Mouse (Mus musculus): ENCODE data around the gene Disc1.

The Disc1 gene

DNA sequence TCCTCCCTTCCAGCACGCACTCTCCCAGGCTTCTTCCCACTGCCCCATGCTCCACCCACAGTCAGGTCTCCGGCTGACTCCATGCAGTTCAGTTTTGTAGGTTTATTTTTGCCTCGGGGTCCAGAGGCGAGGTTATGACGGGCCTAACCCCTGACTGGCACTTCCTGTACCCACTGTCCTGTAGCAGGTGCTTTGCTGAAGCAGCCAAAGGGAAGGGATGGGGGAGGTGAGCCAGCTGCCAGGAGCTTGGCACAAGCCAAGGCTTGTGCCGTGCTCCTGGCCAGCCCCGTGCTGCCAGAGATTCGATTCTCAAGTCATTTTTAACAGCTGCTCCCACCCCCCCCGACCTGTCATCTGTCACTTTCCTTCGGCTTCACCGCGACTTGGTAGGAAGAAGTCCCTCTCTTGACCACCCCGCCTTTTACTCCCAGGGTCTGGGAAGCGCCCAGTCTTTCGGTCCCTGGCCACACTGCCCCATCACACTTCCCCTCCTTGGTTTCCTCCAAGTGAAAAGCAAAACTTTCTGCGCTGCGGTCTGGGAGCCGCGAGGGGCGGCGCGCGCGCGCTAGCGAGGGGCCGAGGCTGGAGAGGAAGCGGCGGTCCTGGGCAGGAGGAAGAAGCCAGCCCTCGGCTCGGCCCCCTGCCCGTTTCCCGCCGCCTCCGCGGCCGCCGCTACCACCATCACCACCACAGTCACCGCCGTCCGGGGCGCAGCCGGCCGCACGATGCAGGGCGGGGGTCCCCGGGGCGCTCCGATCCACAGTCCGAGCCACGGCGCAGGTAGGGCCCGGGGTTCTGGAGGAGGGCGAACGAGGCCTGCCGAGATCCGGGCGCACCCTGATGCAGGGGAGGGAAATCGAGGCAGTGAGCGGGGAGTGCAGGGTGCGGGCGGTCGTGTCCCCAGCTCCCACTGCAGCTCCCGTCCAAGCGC is at the start of gene Disc1:
Gene Disc1, plus strand, starts transcription at position 691 of the 931 bp plus-strand sequence.
- DNase-seq (ENCODE audit: low spot score): peak; percentile 63

DNA sequence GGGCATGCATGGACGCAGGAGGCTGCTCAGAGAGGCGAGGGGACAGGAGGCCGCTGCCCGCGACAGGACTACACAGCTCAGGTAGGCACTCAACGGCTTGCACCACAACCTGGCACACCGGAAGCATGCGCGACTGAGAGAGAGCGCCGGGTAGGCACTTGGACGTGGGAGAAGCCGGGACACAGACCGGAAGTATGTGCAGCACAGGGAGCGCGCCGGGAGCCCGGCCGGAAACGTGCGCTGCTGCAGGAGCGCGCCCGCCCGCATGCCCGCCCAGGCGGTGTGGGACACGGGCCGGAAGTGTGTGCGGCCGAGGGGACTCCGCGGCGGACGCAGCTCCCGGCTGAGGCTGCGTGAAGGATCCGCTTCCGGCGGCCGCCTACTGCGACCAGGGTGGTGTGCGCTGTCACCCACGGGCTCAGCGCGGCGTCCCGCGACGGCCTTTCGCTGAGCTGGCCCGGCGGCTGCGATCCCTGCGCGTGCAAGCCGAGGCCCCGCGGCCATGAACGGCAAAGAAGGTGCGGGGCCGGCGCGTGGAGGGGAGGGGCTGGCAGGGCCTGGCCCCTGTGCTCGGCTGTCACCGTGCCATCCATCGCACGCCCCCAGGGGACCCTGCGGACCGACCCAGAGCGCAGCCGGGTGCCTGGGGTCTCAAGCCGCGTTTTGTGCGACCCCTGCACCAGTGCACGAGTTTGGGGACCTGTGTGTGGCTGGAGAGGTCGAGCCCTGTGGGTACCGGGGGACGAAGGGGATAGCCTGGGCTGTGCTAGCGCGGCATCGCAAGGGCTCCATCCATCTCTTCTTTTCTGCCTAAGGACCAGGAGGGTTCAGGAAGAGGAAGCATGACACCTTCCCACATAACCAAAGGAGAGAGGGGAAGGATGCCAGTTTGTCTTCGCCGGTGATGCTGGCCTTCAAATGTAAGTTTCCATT is 41.0 kb upstream of the Disc1 start, which contains the start of gene Tsnax:
Gene Tsnax, plus strand, starts transcription at position 303 of the 933 bp plus-strand sequence.
- peak; percentile 92 for DNase-seq (ENCODE audit: low spot score)

DNA sequence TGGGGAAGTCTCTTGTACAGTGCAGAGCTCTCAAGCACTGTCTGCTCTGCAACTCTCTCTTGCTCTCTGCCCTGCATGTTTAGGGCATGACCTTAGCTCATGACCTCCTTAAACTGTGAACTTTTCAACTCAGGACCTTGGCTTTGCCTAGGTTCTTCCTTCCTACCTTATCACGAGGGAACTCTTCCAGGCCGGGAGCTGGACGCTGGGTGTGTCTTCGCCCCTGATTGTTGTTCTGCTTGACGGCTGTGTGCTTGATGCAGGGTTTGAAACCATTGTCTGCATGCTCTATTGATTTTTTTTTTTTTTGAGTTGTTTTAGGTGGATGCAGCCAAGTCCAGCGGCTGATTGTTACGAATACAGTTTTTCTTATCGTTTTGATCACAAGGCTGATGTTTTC is 29.9 kb upstream of the Disc1 start:
- no peak for DNase-seq (ENCODE audit: low spot score)

DNA sequence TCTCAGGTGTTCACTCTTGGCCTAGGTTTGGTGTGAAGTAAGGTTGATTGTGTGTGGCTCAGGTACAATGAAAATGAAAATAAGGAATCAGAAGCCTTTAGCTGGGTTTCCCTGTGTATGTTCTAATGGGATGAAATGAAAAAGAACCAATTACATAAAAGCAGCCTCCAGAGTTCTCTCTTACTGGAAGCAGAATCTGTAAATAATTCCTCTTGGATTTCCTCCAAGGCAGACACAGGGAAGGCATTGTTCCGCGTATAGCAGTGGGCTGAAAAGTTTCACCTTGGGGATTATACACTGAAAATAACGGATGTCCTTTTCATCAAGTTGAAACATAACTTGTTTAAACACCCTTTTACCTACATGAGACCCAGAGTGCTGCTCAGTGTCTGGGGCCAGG is 26.8 kb upstream of the Disc1 start:
- no peak for DNase-seq (ENCODE audit: low spot score)

DNA sequence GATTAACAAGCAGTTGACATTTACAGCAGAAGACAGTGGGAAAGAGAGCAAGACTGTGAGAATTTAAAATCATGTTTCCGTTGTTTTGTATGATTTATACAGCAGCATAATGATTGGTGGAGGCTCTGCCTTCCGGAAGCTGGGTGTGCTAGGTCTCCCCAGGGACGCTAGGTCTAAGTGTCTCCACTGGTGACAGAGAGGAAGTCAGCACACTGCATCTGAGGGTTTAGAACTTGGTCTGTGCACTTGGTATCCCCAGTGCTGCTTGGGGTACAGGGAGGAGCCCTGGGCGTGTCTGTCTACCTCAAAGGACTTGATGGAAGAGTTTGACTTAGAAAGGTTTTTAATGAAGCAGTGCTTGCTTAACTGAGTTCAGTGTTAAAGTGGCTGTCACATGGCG is 25.2 kb upstream of the Disc1 start:
- no peak for DNase-seq (ENCODE audit: low spot score)

DNA sequence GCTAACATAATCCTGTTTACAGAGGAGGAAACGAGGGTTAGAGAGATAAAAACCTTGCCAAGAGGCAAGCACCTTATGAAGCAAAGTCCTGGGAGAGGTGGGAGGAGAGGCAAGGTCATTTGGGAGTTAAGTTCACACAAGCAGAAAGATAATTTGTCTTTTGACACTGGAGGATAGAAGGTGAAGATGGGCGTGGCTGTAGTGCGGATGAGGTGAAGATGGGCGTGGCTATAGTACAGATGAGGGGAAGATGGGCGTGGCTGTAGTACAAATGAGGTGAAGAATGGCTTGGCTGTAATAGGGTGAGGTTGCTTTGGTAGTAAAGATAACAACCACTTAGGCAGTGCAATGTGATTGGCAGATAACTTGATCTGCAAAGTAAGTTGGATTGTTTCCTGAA is 22.7 kb upstream of the Disc1 start:
- DNase-seq (ENCODE audit: low spot score): no peak

DNA sequence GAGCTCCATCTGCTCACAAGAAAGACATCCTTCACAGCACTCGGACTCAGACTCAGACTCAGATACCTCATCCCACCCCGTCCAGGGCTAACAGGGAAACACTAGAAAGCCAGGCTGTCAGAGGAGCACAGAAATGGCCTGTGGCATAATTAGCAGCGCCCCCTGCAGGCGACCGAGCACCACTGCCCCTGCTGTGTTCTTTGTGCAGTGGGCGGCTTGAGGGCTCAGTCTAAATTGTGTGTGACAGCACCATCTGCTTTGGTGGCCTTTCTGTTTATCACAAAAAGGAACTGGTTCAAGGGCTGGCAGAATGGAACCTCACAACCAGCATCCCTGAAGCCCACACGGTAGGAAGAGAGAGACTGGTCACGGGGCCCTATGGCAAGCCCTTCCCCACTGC is 19.3 kb upstream of the Disc1 start:
- DNase-seq (ENCODE audit: low spot score): peak; percentile 93

DNA sequence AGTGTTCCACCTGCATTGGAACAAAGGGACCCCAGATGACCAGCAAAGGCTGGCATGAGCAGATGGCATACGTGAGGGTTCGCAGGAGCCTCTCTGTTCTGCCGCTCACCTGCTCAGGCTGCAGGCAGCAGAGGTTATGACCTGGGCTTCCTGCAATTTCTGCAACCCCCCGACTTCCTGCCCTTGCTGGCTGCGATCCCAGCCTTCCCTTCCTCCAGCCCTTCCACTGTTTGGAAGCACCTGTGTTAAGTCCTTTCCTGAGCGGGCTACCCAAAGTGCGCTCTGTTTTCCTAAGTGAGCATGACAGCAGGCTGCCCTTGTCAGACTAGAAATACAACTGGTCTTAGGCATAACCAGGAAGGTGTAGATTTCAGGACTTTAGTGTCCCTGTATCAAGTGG is 16.9 kb upstream of the Disc1 start:
- no peak for DNase-seq (ENCODE audit: low spot score)

DNA sequence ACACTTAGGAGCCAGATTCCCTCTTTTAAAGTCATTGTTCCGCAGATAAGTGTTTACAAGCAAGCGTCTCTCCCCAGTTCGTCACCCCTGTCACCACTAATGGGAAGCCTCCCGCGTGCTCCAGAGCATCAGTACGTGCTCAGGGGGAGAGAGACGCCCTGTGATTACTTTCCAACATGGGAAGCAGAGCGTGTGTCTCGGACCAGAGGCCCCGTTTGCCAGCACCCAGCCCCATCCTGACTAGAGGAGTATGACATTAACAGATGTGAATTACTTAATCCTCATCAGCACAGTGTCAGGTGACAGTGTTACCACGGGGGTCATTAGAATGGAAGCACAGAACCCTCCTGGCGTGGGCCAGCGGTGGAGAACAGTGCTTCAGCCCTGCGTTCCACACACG is 15.3 kb upstream of the Disc1 start:
- DNase-seq (ENCODE audit: low spot score): no peak

DNA sequence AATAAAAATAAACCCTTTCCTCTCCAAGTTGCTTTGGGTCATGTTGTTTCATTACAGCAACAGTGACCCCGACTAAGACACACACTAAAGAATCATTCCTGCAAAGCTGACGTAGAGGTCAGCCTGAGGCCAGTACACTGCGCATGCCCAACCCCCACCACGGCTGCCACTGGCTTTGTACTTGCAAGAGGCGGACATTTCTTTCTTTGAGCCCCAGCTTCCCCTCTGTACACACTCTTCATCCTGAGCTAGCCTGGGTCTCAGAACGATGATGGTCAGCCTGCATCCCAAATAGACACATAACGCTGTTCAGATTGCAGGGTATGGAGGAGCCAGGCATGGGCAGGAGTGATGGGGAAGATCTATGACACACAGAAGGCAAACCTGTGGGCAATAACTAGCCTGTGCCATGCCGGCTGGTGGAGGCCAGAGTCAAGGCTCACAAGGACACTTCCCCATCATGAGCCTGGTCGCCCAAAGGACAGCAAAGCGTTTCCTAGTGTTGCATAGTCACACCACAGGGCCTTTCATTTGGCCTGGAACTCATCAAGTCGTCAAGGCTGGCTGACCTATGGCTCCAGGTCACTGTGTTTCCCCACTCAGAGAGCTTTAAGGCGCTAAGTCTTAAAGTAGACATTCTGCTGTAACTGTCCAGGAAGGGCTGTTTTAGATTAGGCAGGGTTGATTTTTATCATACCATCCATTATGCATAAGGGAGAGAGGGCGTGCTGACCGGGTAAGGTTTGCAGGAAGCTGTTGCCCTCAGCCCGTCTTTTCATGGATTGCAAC is 13.2 kb upstream of the Disc1 start:
- DNase-seq (ENCODE audit: low spot score): no peak

DNA sequence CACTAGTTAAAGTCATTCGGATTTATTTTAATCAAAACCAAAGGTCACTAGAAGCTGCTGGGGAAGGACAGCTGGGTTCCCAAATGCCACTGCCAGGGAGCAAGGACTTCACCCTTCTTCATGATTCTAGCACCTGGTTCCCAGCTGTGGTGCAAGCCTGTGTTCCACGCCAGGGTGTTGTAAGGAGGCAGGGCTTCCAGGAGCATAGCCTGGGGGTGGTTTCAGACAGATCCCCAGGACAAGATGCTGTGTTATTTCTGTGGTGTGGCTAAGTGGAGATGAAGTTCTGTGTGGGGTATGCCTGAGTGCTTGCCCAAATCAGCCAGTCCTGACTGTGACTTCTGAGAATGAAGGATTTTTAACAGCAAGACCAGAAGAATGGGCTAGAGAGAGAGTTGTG is 12.5 kb upstream of the Disc1 start:
- DNase-seq (ENCODE audit: low spot score): no peak

DNA sequence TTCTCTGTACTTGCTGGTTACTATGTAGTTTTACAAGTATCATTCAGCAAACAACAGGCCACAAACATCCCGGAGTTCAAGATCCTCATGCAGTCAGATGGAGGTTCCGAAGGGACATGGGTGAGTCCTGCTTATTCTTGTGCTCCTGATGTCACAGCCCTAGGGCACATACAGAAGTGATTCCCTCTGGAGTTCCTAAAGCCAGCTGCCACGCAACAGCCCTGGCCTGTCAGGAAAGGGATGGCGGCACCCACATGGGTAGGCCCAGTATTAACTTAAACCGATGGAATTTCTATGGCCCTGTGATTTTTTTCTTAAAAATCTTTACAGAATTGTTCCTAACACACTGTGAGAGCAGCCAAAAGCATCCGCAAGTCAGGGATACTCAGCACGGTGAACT is 10.6 kb upstream of the Disc1 start:
- no peak for DNase-seq (ENCODE audit: low spot score)

DNA sequence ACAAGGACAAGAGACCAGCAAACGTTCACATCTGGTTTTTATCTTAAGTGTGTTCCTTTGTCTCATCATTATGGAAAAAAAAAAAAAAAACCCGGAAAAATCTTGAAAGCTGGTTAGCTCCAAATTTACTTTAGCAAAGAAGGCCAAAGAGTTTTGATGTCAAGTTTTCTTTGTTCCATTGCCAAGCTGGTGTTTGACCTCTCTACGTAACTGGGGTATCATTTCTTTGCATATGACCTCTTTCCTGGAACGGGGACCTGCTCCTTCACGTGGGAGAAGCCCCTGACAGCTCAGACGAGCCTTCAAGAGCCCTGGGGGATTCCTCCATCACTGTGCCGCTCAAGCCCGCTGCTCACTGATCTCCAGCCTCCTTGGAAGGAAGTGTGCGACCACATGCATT is 10.1 kb upstream of the Disc1 start:
- no peak for DNase-seq (ENCODE audit: low spot score)

DNA sequence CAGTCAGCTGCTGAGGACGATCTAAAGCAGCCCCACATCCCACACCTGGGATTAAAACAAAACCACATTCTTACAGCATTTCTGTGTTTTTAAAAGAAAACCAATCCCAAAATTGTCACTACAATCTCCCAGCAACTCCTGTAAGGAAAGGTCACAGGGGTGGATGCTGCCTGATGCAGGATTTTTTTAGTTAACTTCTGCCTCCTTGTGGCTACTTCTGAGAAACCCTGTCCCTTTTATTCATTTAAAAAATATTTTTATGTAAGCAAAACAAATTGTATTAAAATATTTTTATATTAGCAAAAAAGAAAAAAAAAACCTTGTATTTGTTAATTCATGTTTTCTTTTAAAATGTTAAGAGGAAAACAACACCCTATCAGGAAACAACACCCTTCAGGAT is 8.2 kb upstream of the Disc1 start:
- DNase-seq (ENCODE audit: low spot score): no peak

DNA sequence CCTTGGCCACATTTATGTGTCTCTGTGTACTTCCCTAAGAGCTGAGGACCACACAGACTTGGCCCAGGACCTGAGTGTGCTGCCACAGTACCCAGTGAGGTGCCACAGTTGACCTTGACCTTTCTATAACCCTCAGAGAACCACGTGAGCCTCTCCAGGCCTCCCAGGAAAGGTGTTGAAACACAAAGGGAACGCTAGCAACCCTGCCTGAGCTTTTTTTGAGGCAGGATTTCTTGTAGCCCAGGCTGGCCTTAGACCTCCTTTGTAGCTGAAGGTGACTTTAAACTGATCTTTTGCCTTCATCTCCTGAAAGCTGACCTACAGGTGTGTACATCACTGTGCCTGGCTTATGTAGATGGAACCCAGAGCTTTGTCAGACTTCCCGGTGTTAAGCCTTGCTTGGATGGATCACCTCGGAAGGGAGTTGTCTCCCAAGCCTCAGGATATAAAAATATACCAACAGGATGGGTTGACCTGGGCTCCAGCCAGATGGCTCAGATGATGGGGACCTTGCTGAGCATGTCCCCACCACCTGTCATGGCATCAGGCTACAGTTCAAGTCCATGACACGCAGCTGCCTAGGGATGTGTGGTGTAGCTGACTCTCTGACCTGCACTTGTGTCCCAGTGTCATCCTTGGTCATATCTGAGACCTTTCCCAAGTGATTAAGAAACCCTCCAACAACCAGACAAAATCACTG is 4.8 kb upstream of the Disc1 start:
- no peak for DNase-seq (ENCODE audit: low spot score)

DNA sequence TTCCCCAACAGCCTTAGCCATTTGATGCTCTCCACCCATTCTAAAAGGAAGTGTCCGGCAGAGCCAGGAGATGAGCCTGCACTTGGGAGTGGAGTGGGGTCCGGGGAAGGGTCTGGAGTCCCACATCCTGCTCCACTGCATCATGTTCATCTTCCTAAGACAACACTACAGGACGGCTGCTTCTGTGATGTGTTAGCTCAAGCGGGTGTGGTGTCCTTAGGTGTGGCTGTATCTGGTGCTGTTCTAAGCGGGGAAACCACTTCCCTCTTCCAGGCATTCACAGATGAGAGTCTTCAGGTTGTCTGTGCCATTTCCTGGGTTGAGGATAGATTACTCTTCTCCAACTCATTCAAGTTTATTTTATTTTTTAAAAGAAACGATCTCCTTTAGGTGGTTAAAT is 4.2 kb upstream of the Disc1 start:
- DNase-seq (ENCODE audit: low spot score): no peak

DNA sequence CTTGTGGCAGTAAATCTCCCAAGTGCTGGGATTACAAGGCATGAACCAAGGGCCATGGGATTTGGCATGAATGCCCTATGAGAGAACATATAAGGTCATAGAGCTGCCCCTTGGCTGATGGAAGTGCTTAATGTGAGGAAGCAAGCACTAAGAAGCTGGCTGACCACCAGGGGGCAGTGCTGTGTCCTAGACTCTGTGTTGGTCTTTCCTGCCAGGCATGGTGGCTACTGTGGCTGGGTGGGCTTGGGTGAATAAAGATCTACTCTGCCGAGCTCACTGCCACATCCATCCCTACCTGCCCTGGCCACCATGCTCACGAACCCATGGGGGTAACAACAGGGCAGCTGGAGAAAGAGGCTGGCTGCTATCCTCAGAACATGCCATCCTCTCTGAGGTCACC is 2.0 kb upstream of the Disc1 start:
- DNase-seq (ENCODE audit: low spot score): peak; percentile 90

DNA sequence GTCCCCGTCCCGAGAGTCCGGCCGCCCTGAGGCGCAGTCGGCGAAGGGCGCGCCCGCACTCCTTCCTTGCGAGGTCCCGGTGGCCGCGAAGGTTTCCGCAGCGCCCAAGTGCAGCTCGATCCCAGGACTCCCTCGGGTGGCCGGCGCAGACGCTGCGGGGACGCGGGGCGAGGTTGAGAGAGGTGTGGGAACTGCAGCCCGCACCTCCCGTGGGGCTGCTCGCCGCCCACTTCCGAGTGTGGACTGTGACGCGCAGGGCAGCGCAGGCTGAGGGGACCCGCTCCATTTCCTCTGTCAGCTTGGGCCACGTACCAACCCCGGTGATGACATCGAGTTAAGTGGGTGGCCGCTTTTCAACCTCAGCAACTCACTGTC is 428 bp downstream of the Disc1 start:
- DNase-seq (ENCODE audit: low spot score): peak; percentile 55

DNA sequence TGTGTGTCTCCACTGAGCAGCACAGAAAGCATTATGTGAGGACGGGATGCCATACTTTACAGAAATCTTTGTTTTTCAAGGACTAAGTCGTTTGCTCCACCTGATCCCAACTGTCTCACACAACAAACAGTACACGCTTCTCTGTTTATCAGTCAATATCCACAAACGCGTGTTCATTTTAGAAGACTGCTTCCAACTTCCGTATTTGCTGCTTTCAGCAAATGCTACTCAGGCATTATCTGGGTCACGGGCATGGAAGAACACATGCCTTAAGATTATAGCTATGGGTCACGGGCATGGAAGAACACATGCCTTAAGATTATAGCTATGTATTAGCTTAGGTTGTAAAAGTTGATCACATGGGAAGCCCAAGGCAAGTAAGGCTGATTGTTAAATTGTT is 6.9 kb downstream of the Disc1 start:
- no peak for DNase-seq (ENCODE audit: low spot score)

DNA sequence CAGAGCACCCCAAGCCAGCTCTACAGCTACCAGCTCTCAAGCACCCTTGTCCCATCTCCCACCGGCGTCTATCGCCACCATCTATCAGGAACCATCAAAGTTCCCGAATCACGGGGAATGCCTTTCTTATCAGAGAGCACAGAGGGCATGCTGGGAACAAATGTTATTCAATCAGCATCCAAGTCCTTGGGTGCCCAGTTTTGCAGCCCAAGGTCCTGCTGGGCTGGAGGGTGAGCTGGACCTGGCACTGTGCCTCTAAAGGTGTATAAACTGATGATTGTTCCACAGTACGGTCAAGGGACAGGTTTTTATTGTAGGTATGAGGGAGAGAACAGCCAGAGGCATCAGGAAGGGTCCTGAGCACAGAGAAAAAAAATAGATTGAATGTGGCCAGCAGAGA is 11.6 kb downstream of the Disc1 start:
- no peak for DNase-seq (ENCODE audit: low spot score)

DNA sequence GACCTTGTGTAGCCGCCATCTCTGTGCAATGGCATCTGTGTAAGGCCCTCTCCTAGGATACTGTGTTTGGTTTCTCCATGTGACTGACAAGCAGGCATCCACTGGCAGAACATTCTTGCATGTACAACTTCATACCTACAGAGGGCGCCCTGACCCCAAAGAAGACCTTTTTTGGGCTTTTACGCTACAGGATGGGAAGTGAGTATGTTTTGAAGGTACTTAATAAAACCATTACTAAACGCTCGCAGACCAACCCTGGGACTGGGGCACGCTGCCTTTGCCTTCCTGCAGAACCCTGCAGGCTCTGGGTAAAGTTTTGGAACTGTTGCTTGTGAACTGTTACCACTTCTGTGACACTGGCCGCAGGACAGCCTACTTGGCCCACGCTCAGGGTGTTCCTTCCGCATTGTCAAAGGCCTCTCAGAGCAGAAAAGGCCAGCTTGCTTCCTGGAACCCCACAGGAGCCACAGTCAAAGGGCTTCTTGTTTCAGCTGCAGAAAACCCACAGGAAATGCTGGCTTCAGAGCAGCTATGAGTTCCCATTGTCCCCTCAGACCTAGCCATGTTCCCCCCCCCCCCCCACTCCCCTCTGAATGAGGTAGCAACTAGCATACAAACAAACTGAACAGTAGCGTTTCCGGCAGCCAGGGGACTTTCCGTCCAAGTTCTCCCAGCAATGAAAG is 13.1 kb downstream of the Disc1 start:
- no peak for DNase-seq (ENCODE audit: low spot score)

Data from testis, postnatal 10 days (tissue).